Mouse (Mus musculus): ENCODE measurements at regions not wholly inside any gene's neighbourhood (a gene's known extent, or its start where the extent isn't known, plus 50 kb on each side); places are given as distances from the start of the nearest gene placed in this dataset.
A peak's percentile ranks its signal among the peaks of the same experiment; 100 is the strongest.

DNA sequence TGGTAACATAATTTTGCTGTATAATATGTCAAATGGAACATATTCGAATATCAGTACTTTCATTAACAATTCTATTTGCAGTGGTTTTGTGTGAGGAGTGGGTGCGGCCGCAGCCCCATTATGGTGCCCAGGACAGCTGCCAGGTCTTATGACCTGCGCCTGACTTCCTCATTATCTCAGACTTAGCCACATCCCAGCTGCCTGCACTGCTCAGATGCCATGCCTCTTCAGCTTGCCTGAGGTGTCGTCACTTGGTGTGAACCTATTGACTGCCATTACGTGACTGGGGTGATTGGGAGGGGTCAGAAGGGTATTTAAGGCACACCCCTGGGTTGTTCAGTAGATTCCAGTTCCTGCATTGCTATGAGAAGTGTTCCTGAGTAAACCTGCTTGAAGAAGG, 641.1 kb upstream of the Epha6 start:
- peak; percentile 18 for DNase-seq (ENCODE audit: low read depth, low spot score)
